Mouse (Mus musculus) cerebellum, postnatal 4 days (tissue): ENCODE measurements around the gene Bdkrb1.

Experiments
- DNase-seq, 2 experiments: peaks; one replicate each; pipeline ENCODE4 v3.0.0; 2022; ENCODE audit warnings: low spot score in 2 of 2, mixed read lengths in 1 of 2

Gene Bdkrb1

DNA sequence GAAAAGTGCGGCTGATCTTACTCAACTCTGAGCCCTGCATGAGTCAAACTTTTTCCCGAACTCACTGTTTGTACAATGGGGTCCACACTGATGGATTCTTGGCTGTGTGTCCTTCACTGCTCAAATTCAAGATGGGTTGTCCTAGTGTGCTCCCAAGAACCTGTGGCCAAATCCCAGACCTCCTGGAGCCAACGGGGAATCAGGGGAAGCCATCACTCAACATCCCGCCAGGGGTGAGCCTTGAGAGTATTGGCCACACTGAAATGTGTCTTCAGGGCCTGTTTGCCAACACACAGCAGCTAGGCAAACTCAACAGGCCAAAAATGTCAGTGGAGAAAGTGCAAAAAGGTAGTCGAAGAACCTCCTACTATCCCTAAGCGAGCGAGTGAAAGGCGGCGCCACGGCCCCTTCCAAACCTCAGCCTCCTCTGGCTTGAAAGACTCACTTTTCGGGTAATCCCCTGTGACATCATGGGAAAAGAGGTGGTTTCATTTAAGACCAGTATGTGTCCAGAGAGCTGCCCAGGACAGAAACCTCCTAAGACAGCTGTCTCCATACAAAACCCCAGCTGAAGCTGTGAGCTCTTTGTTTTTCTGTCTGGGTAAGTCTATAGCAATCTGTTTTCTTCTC is at the start of gene Bdkrb1:
Bdkrb1 (plus strand) TSS at position 505 of the 630 bp plus-strand sequence.
- DNase-seq: no peak

DNA sequence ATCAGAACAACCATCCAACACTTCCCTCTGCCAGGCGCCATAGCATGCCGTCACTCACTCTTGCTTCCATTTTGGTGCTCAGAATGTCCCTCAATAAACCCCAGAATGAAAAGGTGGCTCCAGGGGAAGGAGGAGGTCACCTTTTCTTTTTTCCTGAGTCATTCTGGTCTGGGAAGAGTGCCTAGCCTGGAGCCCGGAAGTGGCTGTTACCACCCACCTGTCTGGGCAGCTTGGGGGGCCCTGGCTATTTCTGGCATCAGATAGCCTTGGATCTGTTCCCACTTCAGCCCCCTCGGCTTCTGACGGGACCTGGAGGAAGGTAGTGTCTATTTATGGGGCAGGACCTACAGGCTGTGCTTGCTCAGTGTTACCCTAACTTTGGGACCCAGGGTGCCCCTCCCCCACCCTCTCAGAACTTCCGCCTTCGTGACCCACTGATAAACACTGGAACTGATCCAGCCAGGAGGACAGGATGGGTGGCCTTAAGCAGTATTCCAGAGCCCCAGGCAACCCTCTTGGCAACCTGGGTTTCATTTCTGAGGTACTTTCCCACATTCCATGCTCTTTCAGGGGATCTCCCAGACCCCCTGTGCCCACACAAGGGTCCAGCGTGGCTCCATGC is 48.6 kb upstream of the Bdkrb1 start:
- DNase-seq: no peak

DNA sequence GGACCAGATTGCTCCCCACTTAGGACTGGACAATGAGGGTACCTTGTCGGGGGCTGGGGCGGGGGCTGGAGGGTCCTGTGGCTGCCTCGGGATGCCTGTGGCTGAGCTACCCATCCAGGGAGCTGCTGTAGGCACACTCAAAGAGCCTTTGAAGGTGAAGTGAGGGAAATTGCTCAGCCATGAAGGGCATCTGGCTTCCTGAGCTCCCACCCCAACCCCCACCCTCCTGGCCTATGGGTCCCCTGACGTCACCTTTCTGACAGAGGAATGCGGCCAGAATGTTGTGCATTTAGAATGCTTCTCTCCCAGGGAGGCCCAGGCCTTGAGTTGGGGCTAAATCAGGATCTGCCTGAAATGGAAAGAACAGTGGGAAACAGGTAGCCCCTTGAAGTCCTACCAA is 47.7 kb upstream of the Bdkrb1 start:
- no peak for DNase-seq

DNA sequence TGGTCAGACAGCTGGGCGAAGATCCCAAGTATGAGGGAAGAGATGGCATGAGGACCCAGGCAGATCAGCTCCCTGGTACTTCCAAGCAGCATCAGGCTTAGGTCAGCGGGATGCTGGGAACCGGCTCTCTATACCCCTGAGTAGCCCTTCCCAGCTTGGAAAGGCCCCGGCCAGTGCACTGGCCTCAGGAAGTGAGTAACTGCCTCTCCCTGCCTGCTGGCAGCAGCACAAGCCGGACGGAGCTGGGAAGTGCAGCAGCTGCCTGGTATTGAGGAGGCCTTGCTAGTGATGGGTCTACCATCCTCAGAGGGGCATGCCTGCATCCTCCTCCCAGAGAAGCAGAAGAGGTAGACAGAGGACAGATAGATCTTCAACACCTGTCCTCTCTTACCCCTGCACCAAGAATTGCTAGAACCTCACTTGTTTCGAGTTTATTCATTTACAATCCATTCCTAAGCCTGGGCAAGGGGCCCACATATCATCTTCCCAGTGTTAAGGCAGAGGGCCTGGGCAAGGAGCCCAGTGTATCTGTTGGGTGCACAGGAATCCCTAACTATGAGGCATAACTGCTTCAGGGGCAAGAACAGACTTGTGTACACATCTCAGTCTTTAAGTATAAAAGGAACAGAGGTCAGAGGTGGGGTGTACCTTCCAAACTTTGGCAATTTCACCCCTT is 45.5 kb upstream of the Bdkrb1 start:
- DNase-seq: no peak

DNA sequence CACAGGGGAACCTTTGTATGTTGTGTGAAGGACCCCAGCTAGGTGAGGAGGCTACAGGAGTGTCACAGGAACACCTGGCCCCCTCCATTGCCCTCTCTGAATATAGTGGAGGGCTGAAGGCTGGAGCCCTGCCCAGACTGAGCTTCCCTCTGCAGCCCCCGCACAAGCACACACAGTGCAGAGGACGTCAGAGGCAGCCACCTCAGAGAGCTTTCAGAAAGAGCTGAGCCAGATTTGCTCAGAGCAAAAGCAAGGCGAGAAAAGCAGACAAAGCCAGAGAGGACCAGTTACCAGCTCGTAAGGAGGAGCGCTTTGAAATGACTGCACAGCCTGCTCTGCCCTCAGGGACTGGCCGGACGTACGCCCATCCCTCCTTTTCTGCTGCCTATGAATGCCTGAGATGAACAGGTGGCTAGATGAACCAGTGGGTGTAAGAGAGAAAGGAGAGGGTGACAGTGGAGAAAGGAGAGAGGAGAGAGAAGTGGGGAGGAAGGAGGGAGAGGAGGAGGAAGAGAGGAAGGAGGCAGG is 41.8 kb upstream of the Bdkrb1 start:
- DNase-seq: no peak

DNA sequence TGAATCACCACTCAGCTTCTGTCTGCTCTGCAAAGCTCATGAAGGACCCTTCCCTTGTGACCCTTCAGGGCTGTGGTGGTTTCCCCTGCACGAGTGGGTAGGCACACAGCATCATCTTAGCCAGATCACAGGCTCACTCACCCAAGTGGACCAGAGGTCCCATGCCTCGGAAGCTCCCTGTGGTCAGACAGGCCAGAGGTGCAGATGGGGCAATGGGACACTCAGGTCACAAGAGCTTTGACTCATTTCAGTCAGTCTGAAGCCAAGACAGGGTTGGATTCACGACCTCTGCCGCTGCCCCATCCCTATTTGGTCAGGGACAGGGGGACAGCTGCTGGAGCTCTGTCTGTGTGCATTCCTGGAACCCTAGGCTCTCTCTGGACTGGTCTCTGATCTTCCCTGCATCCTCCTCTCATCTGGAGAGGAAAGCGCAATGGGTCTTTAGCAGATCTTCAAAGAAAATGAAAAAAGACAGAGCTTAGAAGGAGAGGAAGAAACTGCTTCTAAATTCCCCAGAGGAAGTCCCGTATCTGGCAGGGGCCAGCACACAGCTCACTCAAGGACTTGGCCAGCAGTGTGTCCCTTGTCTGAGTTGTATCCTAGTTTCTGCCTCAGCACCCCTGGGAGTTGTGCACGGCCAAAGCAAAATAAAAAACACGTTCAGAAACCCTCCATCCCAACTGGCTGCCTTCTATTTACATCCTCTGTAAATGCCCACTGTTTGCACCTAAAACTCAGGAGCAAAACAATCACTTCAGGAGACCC is 40.6 kb upstream of the Bdkrb1 start:
- no peak for DNase-seq

DNA sequence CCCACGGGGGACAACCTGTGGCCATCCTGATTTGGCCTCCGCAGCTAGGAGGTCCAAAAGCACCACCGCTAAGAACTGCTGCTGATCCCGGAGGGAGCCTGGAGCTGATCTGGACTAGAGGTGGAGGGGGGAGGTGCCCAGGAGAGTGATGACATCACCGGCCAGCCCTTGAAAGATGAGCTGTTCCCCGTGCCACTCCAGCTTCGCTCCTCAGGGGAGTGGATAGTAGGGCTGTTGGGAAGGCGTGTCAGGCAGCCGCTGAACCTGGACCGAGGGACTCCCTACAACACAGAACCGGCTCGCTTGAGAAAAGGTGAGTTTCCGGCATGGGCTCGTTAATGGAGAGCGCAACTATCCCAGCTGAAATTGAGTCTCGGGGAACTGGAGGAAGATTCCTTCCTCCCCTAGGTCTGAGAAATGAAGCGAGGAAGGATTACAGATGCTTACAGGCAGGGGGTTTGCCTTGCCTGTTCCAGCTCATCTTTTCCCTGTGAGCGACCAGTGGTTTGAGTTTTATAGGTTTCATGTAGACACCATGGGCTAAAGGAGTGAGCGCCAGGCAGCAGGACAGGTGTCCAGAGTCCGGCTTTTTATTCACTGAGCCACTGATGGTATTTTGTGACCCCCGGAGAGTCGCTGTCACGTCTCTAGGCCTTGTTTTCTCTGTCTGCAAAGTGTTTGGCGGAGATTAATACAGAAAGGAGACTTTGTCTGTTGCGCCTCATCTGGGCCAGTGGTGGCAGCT is 39.8 kb upstream of the Bdkrb1 start, which contains the start of gene Bdkrb2:
Bdkrb2 (plus strand) TSS at position 291 of the 745 bp plus-strand sequence.
- DNase-seq: no peak

DNA sequence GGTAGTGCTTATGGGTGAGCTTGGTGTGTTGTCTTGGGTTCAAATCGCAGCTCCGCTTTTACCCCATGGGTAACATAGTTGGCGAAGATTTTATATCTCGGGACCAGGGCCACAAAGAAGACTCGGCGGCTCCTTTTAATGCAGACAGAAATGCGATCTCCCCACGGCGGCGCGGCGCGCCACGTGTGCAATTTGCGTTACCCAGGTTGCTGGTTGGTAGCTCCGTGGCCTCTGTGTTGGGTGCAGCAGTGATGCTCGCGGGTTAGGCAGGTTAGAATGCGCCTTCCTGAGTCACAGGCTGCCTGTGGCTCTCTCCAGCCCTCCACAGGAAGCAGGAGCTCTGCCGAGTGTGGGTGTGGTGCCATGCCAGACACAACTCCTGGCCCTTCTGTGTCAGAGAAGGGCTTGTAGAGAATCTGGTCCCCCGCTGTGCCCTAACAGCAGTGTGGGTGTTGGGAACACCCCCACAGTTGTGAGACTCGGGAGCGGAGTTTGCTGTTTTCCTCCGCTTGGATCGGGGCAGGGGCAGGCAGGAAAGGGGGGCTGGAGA is 39.1 kb upstream of the Bdkrb1 start:
- no peak for DNase-seq

DNA sequence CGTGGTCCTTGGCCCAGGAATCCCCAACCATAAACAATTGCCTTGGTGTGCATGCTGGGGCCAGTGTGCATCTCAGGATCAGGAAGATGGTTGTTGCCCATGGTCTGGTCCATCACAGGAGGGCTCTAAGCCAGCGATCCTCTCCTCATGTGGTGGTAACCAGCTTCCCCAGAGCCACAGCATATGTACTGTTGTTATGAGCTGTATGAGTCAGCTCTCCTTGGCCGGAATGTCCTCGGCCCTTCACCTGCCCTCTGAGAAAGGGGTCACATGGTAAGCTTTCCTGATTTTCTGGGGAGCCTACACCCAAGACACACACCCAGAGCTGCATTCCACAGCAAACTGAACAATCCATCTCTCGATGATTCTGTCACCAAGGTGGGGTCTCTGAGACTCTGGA is 37.7 kb upstream of the Bdkrb1 start:
- no peak for DNase-seq

DNA sequence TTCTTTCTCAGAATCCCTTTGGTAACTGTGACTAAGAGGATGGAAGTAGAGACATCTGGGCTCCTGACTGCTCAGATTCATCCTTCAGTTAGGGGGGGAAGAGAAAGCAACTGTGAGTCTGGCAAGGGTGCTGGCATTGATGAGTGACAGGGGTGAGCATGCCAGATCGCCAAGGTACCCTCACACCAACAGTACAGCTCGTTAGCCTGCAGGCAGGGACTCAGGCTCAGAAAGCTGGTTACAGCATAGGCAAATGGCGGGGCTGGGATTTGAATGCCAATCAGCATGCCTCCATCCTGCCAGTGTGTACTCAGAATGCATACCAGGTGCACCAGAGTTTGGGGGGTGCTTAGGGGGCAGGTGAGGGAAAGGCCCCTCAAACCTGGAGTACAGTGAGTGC is 31.0 kb upstream of the Bdkrb1 start:
- DNase-seq: no peak

DNA sequence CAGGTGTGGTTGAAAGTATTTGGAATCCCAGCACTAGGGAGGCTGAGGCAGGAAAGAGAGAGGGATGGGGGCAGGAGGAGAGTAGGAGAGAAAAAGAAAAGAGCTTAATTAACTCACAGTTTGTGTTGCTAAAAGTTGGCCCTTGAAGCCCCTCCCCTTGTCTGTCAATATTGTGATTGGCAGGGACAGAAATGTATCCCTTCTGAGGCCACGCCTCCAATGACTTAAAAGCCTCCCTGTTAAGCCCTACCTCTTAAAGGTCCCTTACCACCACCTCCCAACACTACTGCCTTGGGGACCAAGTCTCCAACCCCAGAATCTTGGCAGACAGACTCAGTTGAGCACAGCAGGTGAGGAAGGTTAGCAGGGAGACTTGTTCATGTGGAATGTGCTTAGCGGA is 30.3 kb upstream of the Bdkrb1 start:
- DNase-seq: no peak

DNA sequence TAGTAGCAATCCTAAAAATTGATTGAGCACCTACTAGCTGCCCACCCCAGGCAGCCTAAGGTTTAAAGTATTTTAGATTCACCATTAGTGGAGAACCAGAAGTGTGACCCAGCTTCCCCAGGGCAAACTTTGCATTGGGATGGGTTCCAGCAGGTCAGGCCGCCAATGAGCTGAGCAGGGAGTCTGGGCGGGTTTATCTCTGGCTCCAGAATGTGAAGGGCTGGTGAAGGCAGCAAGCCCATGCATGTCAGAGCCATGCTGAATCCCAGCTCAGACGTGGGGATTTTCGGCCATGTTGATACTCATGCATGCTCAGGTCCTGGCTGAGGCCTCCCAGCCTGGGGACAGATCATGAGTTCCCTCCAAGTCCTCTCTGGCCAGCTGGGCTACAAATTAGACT is 28.5 kb upstream of the Bdkrb1 start:
- DNase-seq: no peak

DNA sequence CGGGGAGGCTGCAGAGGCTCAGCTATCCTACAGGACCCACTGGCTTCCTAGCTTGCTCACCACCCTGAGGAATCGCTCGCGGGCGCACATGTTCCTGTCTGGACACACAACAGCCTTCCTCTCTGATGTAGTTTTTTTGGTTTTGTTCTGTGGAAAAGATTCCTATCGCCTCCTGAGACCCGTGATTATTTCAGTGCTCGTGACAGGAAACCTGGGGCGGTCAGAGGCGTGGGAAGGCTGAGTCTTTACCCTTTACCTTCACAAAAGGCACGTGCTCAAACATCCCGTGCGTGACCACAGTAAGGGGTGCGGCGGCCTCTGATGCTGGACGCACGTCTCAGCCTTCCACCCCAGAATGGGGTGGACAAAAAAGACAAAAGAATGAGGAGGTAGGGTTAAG is 22.4 kb upstream of the Bdkrb1 start:
- DNase-seq: no peak

DNA sequence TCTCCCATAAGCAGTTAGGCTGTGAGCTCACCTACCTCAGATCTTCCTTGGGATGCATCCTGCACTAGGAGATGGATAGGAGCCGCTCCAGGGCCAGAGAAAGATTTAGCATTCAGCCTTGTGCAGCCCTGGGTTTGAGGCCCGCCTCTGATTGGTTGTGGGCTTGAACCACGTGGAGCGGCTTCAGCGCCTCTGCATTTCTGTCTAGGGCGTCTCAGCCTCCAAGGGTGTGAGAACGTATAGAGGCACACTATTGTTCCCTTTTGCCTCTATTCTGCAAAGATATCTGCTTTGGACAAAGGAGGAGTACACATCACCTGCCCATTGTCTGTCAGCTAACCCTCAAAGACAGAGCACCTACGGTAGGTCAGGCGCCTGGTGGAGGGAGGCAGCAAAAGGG is 20.4 kb upstream of the Bdkrb1 start:
- DNase-seq: no peak

DNA sequence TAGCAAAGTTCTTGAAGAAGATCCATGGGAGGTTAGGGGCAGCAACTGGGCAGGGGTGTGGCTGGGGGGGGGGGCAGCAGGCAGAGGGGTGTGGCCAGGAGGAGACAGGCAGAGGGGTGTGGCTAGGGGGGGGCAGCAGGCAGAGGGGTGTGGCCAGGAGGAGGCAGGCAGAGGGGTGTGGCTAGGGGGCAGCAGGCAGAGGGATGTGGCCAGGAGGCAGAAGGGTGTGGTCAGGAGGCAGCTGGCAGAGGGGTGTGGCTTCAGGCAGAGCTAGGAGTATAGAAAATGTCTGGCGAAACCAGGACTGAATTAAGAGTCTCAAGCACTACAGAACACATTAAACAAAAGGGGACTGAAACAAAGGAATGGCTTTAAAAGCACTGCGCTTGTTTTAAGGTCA is 19.4 kb upstream of the Bdkrb1 start:
- DNase-seq: no peak

DNA sequence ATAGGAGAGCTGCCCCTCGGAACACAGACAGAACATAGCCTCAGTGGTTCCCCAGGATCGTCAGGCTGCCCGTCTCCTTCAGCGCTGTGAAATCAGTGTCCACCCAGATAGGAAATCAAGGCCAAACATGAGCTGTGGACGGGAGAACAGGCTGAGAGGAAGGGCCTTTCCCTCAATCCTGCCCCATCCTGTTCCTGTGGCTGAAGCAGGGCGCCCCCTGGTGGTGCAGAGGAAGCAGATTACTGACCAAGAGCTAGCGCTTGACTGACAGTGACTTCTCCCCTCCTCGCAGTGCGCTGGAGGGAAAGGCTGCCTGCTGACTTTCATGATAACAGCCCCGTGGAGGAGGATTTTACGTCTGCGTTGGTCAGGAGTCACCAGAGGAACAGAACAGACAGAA is 18.0 kb upstream of the Bdkrb1 start:
- DNase-seq: peak; percentile 62 to 71

DNA sequence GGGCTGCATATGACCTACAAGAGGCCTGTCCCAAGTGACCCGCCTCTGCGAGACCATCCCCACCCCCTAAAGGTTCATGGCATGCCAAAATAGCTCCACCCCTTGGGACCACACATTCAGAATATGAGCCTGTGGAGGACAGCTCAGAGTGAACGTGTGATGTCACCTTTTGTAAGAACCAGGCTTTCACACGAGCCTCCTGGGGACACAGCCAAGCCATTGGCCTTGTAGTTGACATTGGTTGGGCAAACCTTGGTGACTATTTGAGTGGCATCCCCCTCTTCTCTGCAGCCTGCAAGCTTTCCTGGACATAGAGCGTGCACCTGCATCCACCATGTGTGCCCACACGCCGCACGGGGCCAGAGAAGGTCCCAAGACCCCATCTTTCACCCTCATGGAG is 15.4 kb upstream of the Bdkrb1 start:
- no peak for DNase-seq

DNA sequence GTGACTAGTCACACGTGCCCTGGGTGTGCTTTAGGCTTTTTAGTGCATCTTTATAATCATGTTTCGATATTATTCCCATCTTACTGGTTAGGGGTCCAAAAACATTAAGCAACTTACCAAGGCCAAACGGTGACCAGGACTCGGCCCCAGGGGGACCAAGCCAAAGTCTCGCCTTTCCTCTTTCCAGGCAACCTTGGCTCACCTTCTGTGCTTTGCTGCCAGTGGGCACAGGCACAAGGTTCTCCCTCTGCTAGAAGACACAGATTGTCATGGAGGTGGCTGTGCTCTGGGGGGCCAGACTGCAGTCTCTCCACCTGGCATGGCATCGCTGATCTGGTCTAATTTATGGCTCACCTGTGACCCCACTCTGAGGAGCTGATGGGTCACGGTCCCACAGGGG is 12.1 kb upstream of the Bdkrb1 start:
- DNase-seq: no peak

DNA sequence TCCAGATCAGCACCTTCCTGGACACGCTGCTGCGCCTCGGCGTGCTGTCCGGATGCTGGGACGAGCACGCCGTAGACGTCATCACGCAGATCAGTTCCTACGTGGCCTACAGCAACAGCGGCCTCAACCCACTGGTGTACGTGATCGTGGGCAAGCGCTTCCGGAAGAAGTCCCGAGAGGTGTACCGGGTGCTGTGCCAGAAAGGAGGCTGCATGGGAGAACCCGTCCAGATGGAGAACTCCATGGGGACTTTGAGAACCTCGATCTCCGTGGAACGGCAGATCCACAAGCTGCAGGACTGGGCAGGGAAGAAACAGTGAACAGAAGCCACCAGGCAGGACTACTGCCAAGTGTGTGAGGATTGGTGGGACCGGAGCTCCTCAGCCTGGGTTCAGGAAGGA is 10.5 kb upstream of the Bdkrb1 start:
- DNase-seq: no peak

DNA sequence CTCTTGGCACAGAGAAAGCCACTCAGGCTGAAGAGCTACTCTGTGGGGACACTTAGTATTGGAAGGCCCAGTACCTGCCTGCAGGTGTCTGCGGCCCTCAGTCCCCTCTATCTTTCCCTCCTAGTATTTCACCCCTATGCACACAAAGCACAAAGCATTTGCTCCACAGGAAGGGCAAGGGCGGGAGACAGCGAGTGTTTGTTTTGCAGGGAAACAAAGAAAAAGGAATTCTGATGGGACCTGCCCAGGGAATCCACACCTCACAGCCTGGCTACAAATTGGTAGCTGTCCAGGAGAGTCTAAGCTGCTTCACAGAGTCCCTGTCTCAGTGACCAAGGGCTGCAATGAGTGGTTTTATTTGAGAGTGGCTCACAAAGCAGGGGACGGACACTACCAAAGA is 9.4 kb upstream of the Bdkrb1 start:
- no peak for DNase-seq

DNA sequence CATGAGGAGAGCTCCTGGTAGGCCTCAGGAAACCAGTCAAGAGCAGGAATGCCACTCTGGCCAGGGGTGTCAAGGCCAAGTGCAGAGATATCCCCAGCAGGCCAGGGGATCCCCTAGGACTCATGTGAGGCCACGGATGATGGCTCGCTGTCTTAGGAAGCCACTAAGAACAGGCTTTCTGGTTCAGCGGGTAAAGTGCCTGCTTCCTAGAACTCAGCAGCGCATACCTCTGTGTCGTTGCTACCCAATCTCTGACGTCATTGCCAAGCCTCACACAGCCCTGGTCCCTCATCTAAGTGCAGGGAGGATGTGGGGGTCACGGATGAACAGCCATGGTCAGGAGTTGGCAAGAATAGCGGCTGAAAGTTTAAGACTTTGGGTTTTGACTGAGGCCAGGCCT is 5.8 kb upstream of the Bdkrb1 start:
- no peak for DNase-seq
